8 mouse cellular contexts compared by ENCODE assay signal in the genomic region with DNA sequence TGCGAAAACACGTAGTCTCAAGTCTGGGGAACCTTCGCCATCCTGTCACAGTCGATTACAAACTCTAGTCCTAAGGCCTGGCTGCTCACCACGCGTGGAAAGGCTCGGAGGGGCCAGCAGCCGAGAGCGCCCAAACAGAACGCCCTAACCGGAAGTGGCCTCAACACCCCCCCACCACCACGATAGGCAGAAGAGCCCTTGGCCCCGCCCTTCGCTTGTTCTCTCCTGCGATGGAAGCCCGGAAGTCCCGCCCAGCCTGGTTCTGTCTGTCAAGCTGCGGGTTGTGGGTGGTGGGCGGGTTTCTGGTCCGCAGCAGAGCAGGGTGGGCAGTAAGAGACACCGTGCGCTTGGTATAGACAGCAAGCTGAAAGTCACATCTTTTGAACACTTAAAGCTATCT. TPM values are rescaled to one million over a fixed set of nuclear protein-coding genes. Genes with fewer than 3 reads are reported as not detected.
DNase-seq lines count a peak whose midpoint lies in the region; ATAC-seq and TF ChIP-seq lines count a peak whose summit lies in the region.

No protein-coding gene starts in this region.

- peak; percentile 78; the same call in 1 of the 2 replicates for TF ChIP-seq POLR2A in brain, embryonic 14.5 days (IDR thresholded peaks at IDR 0.05; ENCODE audit: borderline replicate concordance, extremely low read depth, insufficient read depth, insufficient read length, poor library complexity, severe bottlenecking)

- H3K9ac ChIP-seq in heart, embryonic 12.5 days = peak overlapping the region; percentile 78
- peak overlapping the region; percentile 63 for H3K9ac ChIP-seq in kidney, postnatal 0 days (ENCODE audit: low read depth, low read length)
- H3K9ac ChIP-seq in liver, embryonic 11.5 days (ENCODE audit: low read depth, low read length) = peak overlapping the region; percentile 70
- H3K9ac ChIP-seq in stomach, embryonic 14.5 days (replicated peaks; ENCODE audit: low read depth, low read length) = peak overlapping the region; percentile 60

- no peaks in the 10 kb centered on the region for H3K79me2 ChIP-seq in C2C12 (ENCODE audit: control insufficient read depth, insufficient read depth)

- no peaks in the 10 kb centered on the region for H3K36me3 ChIP-seq in C2C12 (ENCODE audit: control insufficient read depth, insufficient read depth)
- peaks cover 5% of the 10 kb centered on the region for H3K36me3 ChIP-seq in erythroblast, embryonic 14.5 days (ENCODE audit: control insufficient read depth)
- no peaks in the 10 kb centered on the region for H3K36me3 ChIP-seq in heart, embryonic 12.5 days
- no peaks in the 10 kb centered on the region for H3K36me3 ChIP-seq in kidney, postnatal 0 days (ENCODE audit: insufficient read depth, low read length)
- no peaks in the 10 kb centered on the region for H3K36me3 ChIP-seq in liver, embryonic 11.5 days (ENCODE audit: control insufficient read depth, insufficient read depth, low read length)
- no peaks in the 10 kb centered on the region for H3K36me3 ChIP-seq in stomach, embryonic 14.5 days (ENCODE audit: control insufficient read depth, insufficient read depth, low read length)

- TF ChIP-seq CTCF in C2C12 (IDR thresholded peaks at IDR 0.05; ENCODE audit: control insufficient read depth, insufficient read depth, insufficient read length) = no peak
- TF ChIP-seq CTCF in brain, embryonic 14.5 days (IDR thresholded peaks at IDR 0.05; ENCODE audit: borderline replicate concordance, extremely low read depth, insufficient read depth, insufficient read length) = no peak
- TF ChIP-seq CTCF in kidney, postnatal 0 days (IDR thresholded peaks at IDR 0.05; ENCODE audit: low read depth) = no peak

- H3K4me2 ChIP-seq in heart, embryonic 12.5 days = peak overlapping the region; percentile 74
- peak overlapping the region; percentile 57 for H3K4me2 ChIP-seq in kidney, postnatal 0 days (ENCODE audit: low read length)
- H3K4me2 ChIP-seq in liver, embryonic 11.5 days = peak overlapping the region; percentile 78
- H3K4me2 ChIP-seq in stomach, embryonic 14.5 days (replicated peaks; ENCODE audit: low read depth, low read length) = peak overlapping the region; percentile 61

- peak; percentile 99 for DNase-seq in brain, embryonic 14.5 days (ENCODE audit: low read depth)
- DNase-seq in kidney, postnatal 0 days (ENCODE audit: low spot score) = peak; percentile 99
- DNase-seq in liver, embryonic 11.5 days (ENCODE audit: low spot score) = peak; percentile 93
- DNase-seq in naive thymus-derived CD4-positive, alpha-beta T cell, adult 2 months (ENCODE audit: low read depth) = peak; percentile 95

- H3ac ChIP-seq in C2C12 (ENCODE audit: control insufficient read depth, insufficient read length, low read depth) = peak overlapping the region; percentile 69

- H3K4me3 ChIP-seq in C2C12 (ENCODE audit: insufficient read depth, poor library complexity, severe bottlenecking) = peak overlapping the region; percentile 49
- peak overlapping the region; percentile 80 for H3K4me3 ChIP-seq in erythroblast, embryonic 14.5 days (replicated peaks)
- H3K4me3 ChIP-seq in heart, embryonic 12.5 days = peak overlapping the region; percentile 69
- H3K4me3 ChIP-seq in kidney, postnatal 0 days (replicated peaks; ENCODE audit: low read depth, low read length) = peak overlapping the region; percentile 42
- H3K4me3 ChIP-seq in liver, embryonic 11.5 days (ENCODE audit: low read depth, low read length) = peak overlapping the region; percentile 60
- H3K4me3 ChIP-seq in stomach, embryonic 14.5 days (ENCODE audit: low read depth, low read length) = peak overlapping the region; percentile 61

- no peaks in the 10 kb centered on the region for H3K79me3 ChIP-seq in C2C12 (ENCODE audit: low read depth)

- peak; percentile 91 for ATAC-seq in heart, embryonic 12.5 days (ENCODE audit: insufficient number of reproducible peaks, low FRiP score)
- ATAC-seq in kidney, postnatal 0 days (replicated peaks; ENCODE audit: low FRiP score, low read depth) = peak; percentile 92
- peak; percentile 88 for ATAC-seq in liver, embryonic 11.5 days (replicated peaks; ENCODE audit: low FRiP score)
- peak; percentile 95 for ATAC-seq in stomach, embryonic 14.5 days (ENCODE audit: insufficient number of reproducible peaks, insufficient read depth, low FRiP score, low read depth)

- H3K9me3 ChIP-seq in erythroblast, embryonic 14.5 days (ENCODE audit: control insufficient read depth, low read length) = no peaks in the 10 kb centered on the region
- H3K9me3 ChIP-seq in heart, embryonic 12.5 days (replicated peaks) = no peaks in the 10 kb centered on the region
- H3K9me3 ChIP-seq in kidney, postnatal 0 days (replicated peaks; ENCODE audit: low read length) = no peaks in the 10 kb centered on the region
- no peaks in the 10 kb centered on the region for H3K9me3 ChIP-seq in liver, embryonic 11.5 days (ENCODE audit: control insufficient read depth, low read length)
- H3K9me3 ChIP-seq in stomach, embryonic 14.5 days (ENCODE audit: control insufficient read depth, low read depth, low read length) = no peaks in the 10 kb centered on the region

- WGBS in heart, embryonic 12.5 days = 0% methylated on average over 22 of the region's 22 CpGs
- under 1% methylated on average over 22 of the region's 22 CpGs for WGBS in kidney, postnatal 0 days
- whole genome bisulfite sequencing in liver, embryonic 11.5 days = 0% methylated on average over 22 of the region's 22 CpGs
- WGBS in stomach, embryonic 14.5 days = 1% methylated on average over 22 of the region's 22 CpGs

- peak overlapping the region; percentile 86 for H3K27ac ChIP-seq in heart, embryonic 12.5 days (ENCODE audit: poor library complexity, severe bottlenecking)
- peak overlapping the region; percentile 81 for H3K27ac ChIP-seq in kidney, postnatal 0 days
- 0 out of 2 replicates have a peak overlapping the region, but pooled peaks have one; percentile 13 for H3K27ac ChIP-seq in liver, embryonic 11.5 days (ENCODE audit: low read depth, low read length)
- H3K27ac ChIP-seq in stomach, embryonic 14.5 days (ENCODE audit: low read length) = peak overlapping the region; percentile 87; the same call in 1 of the 2 replicates

- H3K27me3 ChIP-seq in C2C12 (ENCODE audit: control insufficient read depth, insufficient read depth, insufficient read length) = peaks cover 8% of the 10 kb centered on the region
- peaks cover 14% of the 10 kb centered on the region for H3K27me3 ChIP-seq in erythroblast, embryonic 14.5 days (ENCODE audit: control insufficient read depth)
- peaks cover 12% of the 10 kb centered on the region; the same call in 1 of the 2 replicates for H3K27me3 ChIP-seq in heart, embryonic 12.5 days (replicated peaks)
- no peaks in the 10 kb centered on the region for H3K27me3 ChIP-seq in kidney, postnatal 0 days (ENCODE audit: insufficient read depth, low read length)
- peaks cover 6% of the 10 kb centered on the region for H3K27me3 ChIP-seq in liver, embryonic 11.5 days (replicated peaks; ENCODE audit: control insufficient read depth, insufficient read depth, low read length)
- H3K27me3 ChIP-seq in stomach, embryonic 14.5 days (ENCODE audit: control insufficient read depth, insufficient read depth, low read length) = no peaks in the 10 kb centered on the region

- peaks cover 50% of the 10 kb centered on the region for H3K4me1 ChIP-seq in erythroblast, embryonic 14.5 days (ENCODE audit: control insufficient read depth)
- peaks cover 24% of the 10 kb centered on the region for H3K4me1 ChIP-seq in heart, embryonic 12.5 days (replicated peaks)
- peaks cover 4% of the 10 kb centered on the region; the same call in 1 of the 2 replicates for H3K4me1 ChIP-seq in kidney, postnatal 0 days (replicated peaks; ENCODE audit: insufficient read depth, low read length)
- H3K4me1 ChIP-seq in liver, embryonic 11.5 days (replicated peaks; ENCODE audit: control insufficient read depth, insufficient read depth, low read length) = peaks cover 10% of the 10 kb centered on the region
- H3K4me1 ChIP-seq in stomach, embryonic 14.5 days (ENCODE audit: control insufficient read depth, insufficient read depth, low read length) = no peaks in the 10 kb centered on the region

TF ChIP-seq in C2C12, 6 proteins besides CTCF, POLR2A, EP300 and RAD21:
- TF ChIP-seq MYOD1 (IDR thresholded peaks at IDR 0.05; ENCODE audit: control insufficient read depth, insufficient read length, low read depth) (no peak), MYOG (IDR thresholded peaks at IDR 0.05; ENCODE audit: control insufficient read depth, extremely low read depth, insufficient read length) (no peak), CEBPB (IDR thresholded peaks at IDR 0.05; ENCODE audit: low read depth) (no peak), USF1 (IDR thresholded peaks at IDR 0.05; ENCODE audit: low read depth) (no peak), MAX (IDR thresholded peaks at IDR 0.05) (no peak), FOSL1 (IDR thresholded peaks at IDR 0.05; ENCODE audit: insufficient read depth, low read length, poor library complexity, severe bottlenecking) (no peak)

RNA-seq across cellular contexts. Expression of gene Rd3, which starts 12.8 kb away (rescaled TPM):
- polyA plus RNA-seq in C2C12 (2012; fragmentation: generic; extraction: Trizol) = not detected
- polyA plus RNA-seq in brain, embryonic 14.5 days (2012; rRNA removed) = 2.6 and 3.2 TPM in 2 replicates
- polyA plus RNA-seq in erythroblast, embryonic 14.5 days (2012) = 0.01 TPM in 1 of 2 replicates, not detected in the other
- 1.3 and 1.7 TPM in 2 replicates for polyA plus RNA-seq in heart, embryonic 12.5 days (2016; fragmentation: Nextera tagmentation; extraction: Ambion mirVana)
- polyA plus RNA-seq in kidney, postnatal 0 days (2015; fragmentation: Nextera tagmentation; extraction: Ambion mirVana) = 0.51 and 0.66 TPM in 2 replicates
- 0.21 TPM in 1 of 2 replicates, not detected in the other for polyA plus RNA-seq in liver, embryonic 11.5 days (2014; fragmentation: Nextera tagmentation; extraction: Ambion mirVana)
- 0.28 and 0.41 TPM in 2 replicates for polyA plus RNA-seq in stomach, embryonic 14.5 days (2014; fragmentation: Nextera tagmentation; extraction: Ambion mirVana)

Comparison
In these comparisons a context has a peak if more than half of its experiments do, and no peak if none do; other contexts are left out.
1. Peak in every context shown above with its lines: DNase-seq, ATAC-seq, H3K4me3 ChIP-seq and H3K27ac ChIP-seq.
2. H3K27ac ChIP-seq: peak in every context shown above with its lines; median percentile 87 in stomach, embryonic 14.5 days; 86 in heart, embryonic 12.5 days; 81 in kidney, postnatal 0 days; 13 in liver, embryonic 11.5 days.